Mouse (Mus musculus): ENCODE measurements around the gene Meox2.

DNA sequence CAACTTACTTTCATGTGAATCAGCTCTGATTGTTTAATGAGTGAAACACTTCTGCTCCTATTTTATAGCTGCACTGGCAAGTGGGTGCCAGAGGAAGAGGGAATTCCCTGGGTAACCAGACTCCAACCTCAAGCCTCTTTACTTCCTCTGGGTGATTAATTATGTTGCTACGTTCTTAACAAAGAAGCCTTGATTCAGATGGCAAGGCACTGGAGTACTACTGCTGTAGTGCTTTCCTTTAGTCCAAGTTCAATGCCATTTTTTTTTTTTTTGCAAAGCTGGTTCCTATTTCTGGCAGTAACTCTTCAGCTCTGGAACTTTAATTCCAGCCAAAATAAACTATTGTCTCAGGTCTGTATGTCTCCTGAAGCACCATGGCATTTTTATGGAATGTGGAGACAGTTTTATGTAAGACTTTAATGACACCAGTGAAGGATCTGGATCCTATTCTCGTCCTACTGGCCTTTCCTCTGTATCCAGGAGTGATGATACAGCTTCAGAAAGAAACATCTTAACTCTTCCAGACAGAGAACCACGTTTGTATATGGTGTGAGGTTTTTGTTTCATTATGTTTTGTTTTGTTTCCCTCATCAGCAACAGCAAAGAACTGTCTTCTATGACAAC is 33.9 kb downstream of the Meox2 start:
- no peak for TF ChIP-seq CTCF (IDR thresholded peaks at IDR 0.05; ENCODE audit: extremely low read depth, insufficient read depth, low read length)
- TF ChIP-seq POLR2A (IDR thresholded peaks at IDR 0.05; ENCODE audit: extremely low read depth, insufficient read depth, low read length), result no peak

Data from cortical plate, adult 2 months (tissue).